Mouse (Mus musculus) adrenal gland, adult 2 months (tissue): Measurements from ENCODE around the gene Scamp1. TPM values are rescaled to one million over a fixed set of nuclear protein-coding genes. Genes with fewer than 3 reads are reported as not detected.

ENCODE experiments used
- DNase-seq: peaks from one replicate; pipeline ENCODE4 v3.0.0; 2021
- polyA plus RNA-seq: library from polyadenylated mRNA; depleted of rRNA; stranded (reverse); fragments of >200 nt; gene quantifications from 2 replicates; pipeline ENCODE4 v1.2.3, GENCODE M21; 2012
- total RNA-seq, 2 experiments: library from RNA; stranded (reverse); gene quantifications; 2 replicates each; pipeline ENCODE4 v1.2.3; 2021

The Scamp1 gene
- total and polyA plus RNA-seq, 3 experiments = 18.2 to 75.8 (median 59.4) TPM

GRCm38 (mm10) chr13:94175379-94176050 is 110.1 kb downstream of the Scamp1 start:
- no peak for DNase-seq

- DNase-seq = no peak
These were observed 110.9 kb downstream of the Scamp1 start for GRCm38 (mm10) chr13:94174577-94175279.

GRCm38 (mm10) chr13:94173633-94174576 is 111.8 kb downstream of the Scamp1 start:
- DNase-seq = peak; percentile 79

- peak; percentile 38 for DNase-seq
These were observed 112.9 kb downstream of the Scamp1 start for GRCm38 (mm10) chr13:94172533-94173310.

GRCm38 (mm10) chr13:94171612-94172011 is 114.0 kb downstream of the Scamp1 start:
- no peak for DNase-seq

GRCm38 (mm10) chr13:94169325-94169916 is 116.2 kb downstream of the Scamp1 start:
- no peak for DNase-seq

- no peak for DNase-seq
These were observed 117.3 kb downstream of the Scamp1 start for GRCm38 (mm10) chr13:94168319-94168718.

- DNase-seq = no peak
These were observed 121.2 kb downstream of the Scamp1 start for GRCm38 (mm10) chr13:94164501-94164900.

- DNase-seq = no peak
These were observed 126.0 kb downstream of the Scamp1 start for GRCm38 (mm10) chr13:94159478-94160220.

GRCm38 (mm10) chr13:94158864-94159477 is 126.7 kb downstream of the Scamp1 start:
- no peak for DNase-seq

- DNase-seq = peak; percentile 55
These were observed 129.8 kb downstream of the Scamp1 start for GRCm38 (mm10) chr13:94155657-94156429.

- peak; percentile 79 for DNase-seq
These were observed 131.0 kb downstream of the Scamp1 start for GRCm38 (mm10) chr13:94154512-94155296.

GRCm38 (mm10) chr13:94153658-94154057 is 132.0 kb downstream of the Scamp1 start:
- DNase-seq = no peak

- DNase-seq = peak; percentile 71
These were observed 132.8 kb downstream of the Scamp1 start for GRCm38 (mm10) chr13:94152836-94153235.
